Mouse (Mus musculus) midbrain, embryonic 14.5 days (tissue): ENCODE measurements around the gene Xxylt1. TPM values are rescaled to one million over a fixed set of nuclear protein-coding genes. Genes with fewer than 3 reads are reported as not detected.

Experiments used
- ATAC-seq: fragments of 200-750 bp; cut with Nextera tagmentation; 2 replicates; pipeline ENCODE4 v1.8.0; 2017; ENCODE audit warnings: moderate number of reproducible peaks, moderate library complexity; ENCODE audit not compliant: low FRiP score, low TSS enrichment
- DNase-seq: peaks from one replicate; pipeline ENCODE4 v3.0.0-alpha.2; 2015
- H3K27ac ChIP-seq: fragments of 300-500 bp; sonication (generic); replicated peaks from 2 replicates; pipeline ENCODE4 v1.5.1; 2014; ENCODE audit warnings: mild to moderate bottlenecking, low read depth, low read length, moderate library complexity
- H3K27me3 ChIP-seq: fragments of 300-500 bp; sonication (generic); 2 replicates; pipeline ENCODE4 v1.6.1; 2014; ENCODE audit warnings: low read length, control low read depth, mixed read lengths; ENCODE audit not compliant: control insufficient read depth, insufficient read depth
- H3K36me3 ChIP-seq: fragments of 300-500 bp; sonication (generic); 2 replicates; pipeline ENCODE4 v1.6.1; 2014; ENCODE audit warnings: low read length, control low read depth; ENCODE audit not compliant: control insufficient read depth, insufficient read depth
- H3K4me1 ChIP-seq: fragments of 300-500 bp; sonication (generic); 2 replicates; pipeline ENCODE4 v1.6.1; 2014; ENCODE audit warnings: mild to moderate bottlenecking, antibody characterized with exemption, low read length, control low read depth; ENCODE audit not compliant: control insufficient read depth, insufficient read depth
- H3K4me2 ChIP-seq: fragments of 300-500 bp; sonication (generic); 2 replicates; pipeline ENCODE4 v1.6.1; 2014; ENCODE audit warnings: mild to moderate bottlenecking, low read length, moderate library complexity
- H3K4me3 ChIP-seq: fragments of 300-500 bp; sonication (generic); replicated peaks from 2 replicates; pipeline ENCODE4 v1.5.1; 2014; ENCODE audit warnings: low read depth, low read length
- H3K9ac ChIP-seq: fragments of 300-500 bp; sonication (generic); replicated peaks from 2 replicates; pipeline ENCODE4 v1.6.1; 2014; ENCODE audit warnings: mild to moderate bottlenecking, low read length, moderate library complexity
- H3K9me3 ChIP-seq: fragments of 300-500 bp; sonication (generic); 2 replicates; pipeline ENCODE4 v1.6.1; 2016; ENCODE audit warnings: low read length, control low read depth, mixed read lengths; ENCODE audit not compliant: control insufficient read depth
- WGBS: fragments of 180-500 bp; shearing (Covaris S2); extraction: QIAGEN DNeasy Blood & Tissue Kit; methylation state at CpG from one replicate; pipeline ENCODE4 v1.1.7; 2014; 5-methylcytosine and 5-hydroxymethylcytosine counted together
- polyA plus RNA-seq: library from polyadenylated mRNA; unstranded; fragments of >200 nt; fragmentation: Nextera tagmentation; extraction: Ambion mirVana; gene quantifications from 2 replicates; pipeline ENCODE4 v1.2.1, GENCODE M21; 2014

Xxylt1 gene
- polyA plus RNA-seq, 1 experiment from 2014 or later = 14.4 TPM

- no peak for ATAC-seq
- no peak overlapping the region for H3K4me2 ChIP-seq
- no peaks in the 10 kb centered on the region for H3K27me3 ChIP-seq
- 61% methylated on average over 18 of the region's 18 CpGs for WGBS
- no peak overlapping the region for H3K27ac ChIP-seq
- no peaks in the 10 kb centered on the region for H3K36me3 ChIP-seq
- peak; percentile 44 for DNase-seq
- no peaks in the 10 kb centered on the region for H3K9me3 ChIP-seq
- H3K4me1 ChIP-seq = no peaks in the 10 kb centered on the region
- H3K4me3 ChIP-seq = no peak overlapping the region
- no peak overlapping the region for H3K9ac ChIP-seq
Measured at GRCm38 (mm10) chr16:30969266-30970064, 111.8 kb downstream of the Xxylt1 start.

GRCm38 (mm10) chr16:30968402-30969151, 112.7 kb downstream of the Xxylt1 start:
- Histone ChIP-seq H3K4me2 (no peak overlapping the region), H3K9me3 (no peaks in the 10 kb centered on the region), H3K4me3 (no peak overlapping the region), H3K9ac (no peak overlapping the region), H3K27me3 (no peaks in the 10 kb centered on the region), H3K36me3 (no peaks in the 10 kb centered on the region), H3K4me1 (no peaks in the 10 kb centered on the region), H3K27ac (no peak overlapping the region)
- DNase-seq = no peak
- no peak for ATAC-seq
- WGBS = 86% methylated on average over 7 of the region's 7 CpGs

- ATAC-seq = no peak
- no peak for DNase-seq
- no peaks in the 10 kb centered on the region for H3K9me3 ChIP-seq
- H3K4me1 ChIP-seq = no peaks in the 10 kb centered on the region
- H3K27ac ChIP-seq = no peak overlapping the region
- H3K4me3 ChIP-seq = no peak overlapping the region
- H3K9ac ChIP-seq = no peak overlapping the region
- no peaks in the 10 kb centered on the region for H3K27me3 ChIP-seq
- no peak overlapping the region for H3K4me2 ChIP-seq
- H3K36me3 ChIP-seq = no peaks in the 10 kb centered on the region
- 80% methylated on average over 5 of the region's 5 CpGs for WGBS
Measured at GRCm38 (mm10) chr16:30966684-30967083, 114.5 kb downstream of the Xxylt1 start.

GRCm38 (mm10) chr16:30964891-30965290, 116.3 kb downstream of the Xxylt1 start:
- H3K36me3 ChIP-seq = no peaks in the 10 kb centered on the region
- no peaks in the 10 kb centered on the region for H3K4me1 ChIP-seq
- 75% methylated on average over 7 of the region's 7 CpGs for WGBS
- H3K27me3 ChIP-seq = no peaks in the 10 kb centered on the region
- no peak overlapping the region for H3K9ac ChIP-seq
- H3K4me3 ChIP-seq = no peak overlapping the region
- H3K27ac ChIP-seq = no peak overlapping the region
- H3K9me3 ChIP-seq = no peaks in the 10 kb centered on the region
- no peak for ATAC-seq
- no peak for DNase-seq
- no peak overlapping the region for H3K4me2 ChIP-seq

- Histone ChIP-seq H3K4me1 (no peaks in the 10 kb centered on the region), H3K9me3 (no peaks in the 10 kb centered on the region), H3K27ac (no peak overlapping the region), H3K36me3 (no peaks in the 10 kb centered on the region), H3K9ac (no peak overlapping the region), H3K27me3 (no peaks in the 10 kb centered on the region), H3K4me2 (no peak overlapping the region), H3K4me3 (no peak overlapping the region)
- DNase-seq (no peak), ATAC-seq (no peak)
- 67% methylated on average over 6 of the region's 6 CpGs for WGBS
Measured at GRCm38 (mm10) chr16:30964411-30964810, 116.8 kb downstream of the Xxylt1 start.

GRCm38 (mm10) chr16:30962515-30962914, 118.7 kb downstream of the Xxylt1 start:
- Histone ChIP-seq H3K27me3 (no peaks in the 10 kb centered on the region), H3K36me3 (no peaks in the 10 kb centered on the region)
- WGBS = 87% methylated on average over 8 of the region's 8 CpGs

GRCm38 (mm10) chr16:30961176-30961575, 120.1 kb downstream of the Xxylt1 start:
- Histone ChIP-seq H3K27ac (no peak overlapping the region), H3K9ac (no peak overlapping the region), H3K9me3 (no peaks in the 10 kb centered on the region), H3K4me1 (no peaks in the 10 kb centered on the region), H3K4me2 (no peak overlapping the region), H3K36me3 (0 out of 2 replicates have a peak, but pooled peaks cover 3% of the 10 kb centered on the region), H3K4me3 (no peak overlapping the region), H3K27me3 (no peaks in the 10 kb centered on the region)
- DNase-seq (no peak), ATAC-seq (no peak)
- WGBS = 85% methylated on average over 8 of the region's 8 CpGs

More at GRCm38 (mm10) chr16:30962515-30962914, 118.7 kb downstream of the Xxylt1 start:
- no peaks in the 10 kb centered on the region for H3K4me1 ChIP-seq
- no peak overlapping the region for H3K4me2 ChIP-seq
- no peak overlapping the region for H3K4me3 ChIP-seq
- no peak overlapping the region for H3K9ac ChIP-seq
- no peak overlapping the region for H3K27ac ChIP-seq
- DNase-seq = no peak
- no peaks in the 10 kb centered on the region for H3K9me3 ChIP-seq
- ATAC-seq = no peak

GRCm38 (mm10) chr16:30960266-30960665, 121.0 kb downstream of the Xxylt1 start:
- H3K27me3 ChIP-seq = no peaks in the 10 kb centered on the region
- WGBS = 93% methylated on average over 4 of the region's 4 CpGs
- H3K4me3 ChIP-seq = no peak overlapping the region
- H3K4me2 ChIP-seq = no peak overlapping the region
- H3K9me3 ChIP-seq = no peaks in the 10 kb centered on the region
- DNase-seq (no peak), ATAC-seq (no peak)
- no peak overlapping the region for H3K27ac ChIP-seq
- H3K4me1 ChIP-seq = no peaks in the 10 kb centered on the region
- no peak overlapping the region for H3K9ac ChIP-seq
- H3K36me3 ChIP-seq = 0 out of 2 replicates have a peak, but pooled peaks cover 3% of the 10 kb centered on the region
